Mouse (Mus musculus): ENCODE measurements around the gene Unc119.

DNA sequence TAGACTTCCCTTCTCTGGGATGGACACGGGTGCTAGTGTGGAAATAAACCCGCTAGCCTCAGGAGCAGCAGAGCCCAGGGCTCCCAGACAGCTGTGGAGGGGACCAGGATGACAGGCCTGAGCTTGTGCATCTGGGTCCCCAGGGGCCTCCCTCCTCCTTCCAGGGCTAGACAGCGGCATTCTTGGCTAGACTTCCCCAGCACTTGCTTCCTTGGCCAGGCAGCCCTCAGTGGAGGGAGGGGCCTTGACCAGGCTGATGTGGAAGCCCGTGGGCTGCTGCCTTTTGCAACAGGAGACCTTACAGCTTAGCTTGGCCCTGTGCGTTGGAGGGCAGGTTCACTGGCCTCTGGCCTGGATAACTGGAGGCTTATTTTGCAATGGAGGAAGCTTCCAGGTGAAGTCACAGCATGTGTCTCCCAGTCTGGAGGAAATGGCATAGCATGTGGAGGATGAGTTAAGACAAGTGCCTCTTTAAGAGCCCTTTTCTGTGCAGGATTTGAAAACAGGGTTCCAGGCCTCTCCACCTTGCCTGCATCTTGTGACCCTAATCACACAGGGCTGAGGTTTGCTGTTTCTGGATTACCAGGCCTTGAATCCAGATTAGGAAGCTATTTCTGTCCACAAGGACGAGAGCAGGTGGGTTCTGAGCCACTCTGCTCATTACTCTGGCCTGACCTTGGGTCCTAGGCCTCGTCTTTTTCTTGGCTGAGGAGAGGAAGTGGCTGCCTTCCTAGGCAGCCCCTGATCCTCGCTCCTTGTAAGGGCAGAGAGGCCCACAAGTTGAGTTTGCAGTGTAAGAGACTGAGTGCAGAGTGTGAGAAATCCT is 1.8 kb downstream of the Unc119 start:
- TF ChIP-seq CTCF (conservative IDR thresholded peaks at IDR 0.05; ENCODE audit: low read length): no peak
- TF ChIP-seq NANOG (IDR thresholded peaks at IDR 0.05; ENCODE audit: borderline replicate concordance, low read length): no peak
- no peak for TF ChIP-seq POU5F1 (IDR thresholded peaks at IDR 0.05; ENCODE audit: borderline replicate concordance, low read length)

Data from E14TG2a.4 (cell line).